Mouse (Mus musculus) kidney, embryonic 14.5 days (tissue): ENCODE results near the gene Itprip. TPM values are rescaled to one million over a fixed set of nuclear protein-coding genes. Genes with fewer than 3 reads are reported as not detected.
A peak's percentile ranks its signal among the peaks of the same experiment; 100 is the strongest.

ENCODE experiments used
- ATAC-seq: fragments of 200-750 bp; cut with Nextera tagmentation; 2 replicates; pipeline ENCODE4 v1.8.0; 2017; ENCODE audit warnings: moderate number of reproducible peaks, mild to moderate bottlenecking, moderate TSS enrichment, moderate library complexity; ENCODE audit not compliant: low FRiP score, low TSS enrichment
- H3K27ac ChIP-seq: fragments of 300-500 bp; sonication (generic); 2 replicates; pipeline ENCODE4 v1.5.1; 2014; ENCODE audit warnings: low read depth, mild to moderate bottlenecking, low read length, moderate library complexity, mixed read lengths
- H3K27me3 ChIP-seq: fragments of 300-500 bp; sonication (generic); 2 replicates; pipeline ENCODE4 v1.6.1; 2014; ENCODE audit warnings: mild to moderate bottlenecking, low read length; ENCODE audit not compliant: control insufficient read depth, insufficient read depth
- H3K36me3 ChIP-seq: fragments of 300-500 bp; sonication (generic); 2 replicates; pipeline ENCODE4 v1.6.1; 2014; ENCODE audit warnings: low read length, mixed read lengths; ENCODE audit not compliant: control insufficient read depth, insufficient read depth
- H3K4me1 ChIP-seq: fragments of 300-500 bp; sonication (generic); 2 replicates; pipeline ENCODE4 v1.6.1; 2014; ENCODE audit warnings: low read length, mixed read lengths; ENCODE audit not compliant: control insufficient read depth, insufficient read depth
- H3K4me2 ChIP-seq: fragments of 300-500 bp; sonication (generic); replicated peaks from 2 replicates; pipeline ENCODE4 v1.6.1; 2014; ENCODE audit warnings: low read depth, mild to moderate bottlenecking, low read length
- H3K4me3 ChIP-seq: fragments of 300-500 bp; sonication (generic); 2 replicates; pipeline ENCODE4 v1.5.1; 2014; ENCODE audit warnings: mild to moderate bottlenecking, low read length
- H3K9ac ChIP-seq: fragments of 300-500 bp; sonication (generic); 2 replicates; pipeline ENCODE4 v1.6.1; 2014; ENCODE audit warnings: low read depth, mild to moderate bottlenecking, low read length, moderate library complexity
- H3K9me3 ChIP-seq: fragments of 300-500 bp; sonication (generic); 2 replicates; pipeline ENCODE4 v1.6.1; 2016; ENCODE audit warnings: low read length; ENCODE audit not compliant: control insufficient read depth
- WGBS: fragments of 180-500 bp; shearing (Covaris S2); extraction: QIAGEN DNeasy Blood & Tissue Kit; methylation state at CpG from one replicate; pipeline ENCODE4 v1.1.7; 2014; 5-methylcytosine and 5-hydroxymethylcytosine counted together
- polyA plus RNA-seq: library from polyadenylated mRNA; unstranded; fragments of >200 nt; fragmentation: Nextera tagmentation; extraction: Ambion mirVana; gene quantifications from 2 replicates; pipeline ENCODE4 v1.2.1, GENCODE M21; 2014

The Itprip gene
- polyA plus RNA-seq, 1 experiment from 2014 or later: 14.6 TPM

DNA sequence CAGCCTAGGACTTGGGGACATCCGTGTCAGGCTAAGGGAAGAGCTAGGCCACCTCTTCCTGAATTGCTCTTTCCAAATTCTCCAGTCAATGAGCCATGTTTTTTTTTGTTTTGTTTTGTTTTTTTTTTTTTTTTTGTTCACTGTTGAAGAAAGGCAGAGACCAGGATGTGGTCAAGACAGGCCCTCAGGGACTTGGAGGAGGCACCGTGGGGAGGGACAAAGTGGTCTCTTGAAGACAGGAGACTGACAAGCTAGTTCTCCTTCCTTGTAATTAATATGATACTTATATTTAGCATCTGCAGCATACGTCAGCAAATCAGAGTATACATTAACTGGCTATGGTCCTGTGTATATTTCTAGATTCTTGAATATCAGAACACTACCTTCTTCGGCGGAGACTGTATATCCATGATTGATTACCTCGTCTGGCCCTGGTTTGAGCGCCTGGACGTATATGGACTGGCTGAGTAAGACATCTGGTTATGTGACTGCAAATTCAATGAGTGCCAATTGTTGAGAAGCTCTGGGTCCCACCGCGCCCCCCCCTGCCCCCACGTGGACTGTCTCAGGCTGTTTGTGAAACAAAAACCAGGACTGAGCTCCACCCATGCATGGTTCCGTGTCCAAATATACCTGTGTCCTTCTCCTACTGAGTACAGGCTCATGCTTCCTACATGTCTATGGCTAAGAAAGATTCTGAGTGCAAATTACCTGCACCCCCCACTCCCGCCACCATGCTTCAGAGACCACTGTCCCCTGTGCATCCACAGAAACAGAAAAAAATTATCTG lies 34.6 kb downstream of the Itprip start:
- Histone ChIP-seq H3K4me1 (peaks cover 9% of the 10 kb centered on the region; the same call in 1 of the 2 replicates), H3K36me3 (no peaks in the 10 kb centered on the region), H3K4me2 (no peak overlapping the region), H3K9me3 (no peaks in the 10 kb centered on the region), H3K4me3 (no peak overlapping the region), H3K27ac (no peak overlapping the region), H3K9ac (no peak overlapping the region), H3K27me3 (no peaks in the 10 kb centered on the region)
- ATAC-seq: no peak
- whole genome bisulfite sequencing: 74% methylated on average over 13 of the region's 13 CpGs

DNA sequence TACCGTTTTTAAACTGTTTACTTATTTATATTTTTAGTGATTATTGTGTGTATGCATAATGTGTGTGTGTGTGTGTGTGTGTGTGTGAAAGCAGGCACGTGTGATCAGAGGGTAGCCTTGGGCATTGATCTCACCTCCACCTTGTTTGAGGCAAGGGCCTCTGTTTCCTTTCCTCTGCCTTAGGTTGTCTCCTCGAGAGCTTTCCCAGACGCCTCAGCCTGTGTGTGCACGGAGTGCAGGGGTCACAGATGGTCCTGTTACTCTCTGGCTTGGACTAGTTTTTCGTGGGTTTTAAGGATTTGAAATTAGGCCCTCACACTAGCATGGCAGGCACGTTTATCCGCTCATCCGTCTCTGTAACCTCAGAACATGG lies 36.2 kb downstream of the Itprip start:
- H3K4me2 ChIP-seq: no peak overlapping the region

DNA sequence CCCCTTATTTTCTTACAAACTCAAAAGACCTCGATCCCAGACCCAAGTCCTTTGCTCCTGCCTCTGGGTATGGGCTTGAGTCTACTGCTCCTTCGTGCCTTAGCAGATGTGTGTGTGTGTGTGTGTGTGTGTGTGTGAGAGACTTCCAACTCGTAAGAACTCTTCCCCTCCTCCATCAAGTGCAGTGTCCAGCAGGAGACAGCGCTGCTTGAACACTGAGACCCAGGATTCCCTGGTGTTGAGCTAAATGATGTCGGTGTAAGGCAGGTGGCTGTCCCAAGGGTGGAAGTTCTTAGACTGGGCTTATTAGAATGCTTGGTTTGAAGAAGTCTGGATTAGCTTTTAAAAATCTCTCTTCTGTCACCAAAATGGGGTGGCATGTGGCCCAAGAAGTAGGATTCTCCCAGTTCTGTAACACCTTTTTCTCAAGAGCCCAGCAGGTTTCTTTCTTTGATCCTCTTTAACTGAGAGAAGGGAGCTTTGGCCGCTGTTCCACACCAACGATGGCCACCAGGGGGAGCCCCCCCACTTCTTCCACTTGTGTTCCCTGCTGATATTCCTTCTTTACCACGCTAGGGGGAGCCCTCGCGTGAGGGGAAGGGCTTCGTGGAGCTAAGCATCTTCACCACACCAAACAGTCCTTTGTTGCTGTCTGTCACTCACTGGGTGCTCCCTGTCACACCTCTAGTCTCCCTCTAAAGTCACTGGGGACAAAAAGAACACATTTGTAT lies 36.8 kb downstream of the Itprip start:
- Histone ChIP-seq H3K4me3 (no peak overlapping the region), H3K9ac (no peak overlapping the region), H3K9me3 (no peaks in the 10 kb centered on the region), H3K36me3 (no peaks in the 10 kb centered on the region), H3K27ac (no peak overlapping the region), H3K4me1 (peaks cover 9% of the 10 kb centered on the region; the same call in 1 of the 2 replicates), H3K27me3 (no peaks in the 10 kb centered on the region), H3K4me2 (no peak overlapping the region)
- ATAC-seq: peak; percentile 61; the same call in 1 of the 2 replicates
- 26% methylated on average over 11 of the region's 11 CpGs for WGBS

More for the DNA sequence above, 36.2 kb downstream of the Itprip start:
- no peaks in the 10 kb centered on the region for H3K27me3 ChIP-seq
- H3K36me3 ChIP-seq: no peaks in the 10 kb centered on the region
- 0 out of 2 replicates have a peak, but pooled peaks have one; percentile 33 for ATAC-seq
- no peaks in the 10 kb centered on the region for H3K9me3 ChIP-seq
- 54% methylated on average over 9 of the region's 9 CpGs for WGBS
- no peak overlapping the region for H3K27ac ChIP-seq
- peaks cover 9% of the 10 kb centered on the region; the same call in 1 of the 2 replicates for H3K4me1 ChIP-seq
- H3K9ac ChIP-seq: no peak overlapping the region
- H3K4me3 ChIP-seq: no peak overlapping the region

DNA sequence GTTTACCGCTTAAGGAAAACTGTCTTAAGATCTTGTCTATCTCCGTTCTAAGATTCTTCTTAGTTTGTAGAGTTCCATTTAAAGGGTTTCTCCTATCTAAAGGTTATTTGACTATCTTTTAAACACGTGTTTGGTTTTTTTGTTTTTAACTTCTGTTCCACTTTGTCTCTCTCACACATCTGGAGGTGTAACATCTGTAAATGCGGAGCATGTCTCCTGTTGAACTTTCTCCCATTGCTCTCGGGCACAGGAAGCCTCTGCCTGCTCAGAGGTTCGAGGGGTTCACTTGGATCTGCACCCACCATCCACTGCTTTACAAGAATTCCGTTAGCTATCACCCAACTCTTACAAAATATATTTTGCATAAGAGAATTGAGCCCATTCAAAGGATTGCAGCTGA lies 37.6 kb downstream of the Itprip start:
- ATAC-seq: no peak

DNA sequence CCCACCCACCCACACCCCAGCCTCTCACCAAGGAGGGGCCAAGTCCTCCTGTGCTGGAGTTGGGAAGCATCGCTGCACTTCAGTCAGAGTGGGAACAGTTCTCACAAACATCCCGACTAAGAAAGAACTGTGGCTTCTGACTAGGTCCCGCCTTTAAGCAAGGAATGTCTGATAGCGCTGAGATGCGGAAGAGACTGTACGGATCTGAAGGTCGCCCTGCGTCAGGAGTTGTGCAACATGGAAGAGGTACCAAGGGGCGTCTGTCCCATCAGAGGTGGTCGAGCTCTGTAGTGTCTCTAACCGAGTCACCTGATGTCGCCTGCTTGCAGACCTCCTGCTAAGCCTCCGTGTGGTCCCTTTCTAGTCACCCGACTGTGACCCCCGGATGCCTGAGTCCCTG lies 42.8 kb downstream of the Itprip start:
- H3K4me1 ChIP-seq: no peaks in the 10 kb centered on the region
- no peaks in the 10 kb centered on the region; the same call in 1 of the 2 replicates for H3K27me3 ChIP-seq
- whole genome bisulfite sequencing: 77% methylated on average over 15 of the region's 15 CpGs
- 0 out of 2 replicates have a peak, but pooled peaks have one; percentile 35 for ATAC-seq
- H3K9me3 ChIP-seq: no peaks in the 10 kb centered on the region
- no peaks in the 10 kb centered on the region for H3K36me3 ChIP-seq
- H3K9ac ChIP-seq: no peak overlapping the region
- no peak overlapping the region for H3K4me2 ChIP-seq
- no peak overlapping the region for H3K27ac ChIP-seq
- H3K4me3 ChIP-seq: no peak overlapping the region

More for the DNA sequence above, 37.6 kb downstream of the Itprip start:
- H3K4me1 ChIP-seq: peaks cover 9% of the 10 kb centered on the region; the same call in 1 of the 2 replicates
- 86% methylated on average over 7 of the region's 7 CpGs for WGBS
- no peak overlapping the region for H3K9ac ChIP-seq
- no peaks in the 10 kb centered on the region for H3K36me3 ChIP-seq
- no peak overlapping the region for H3K27ac ChIP-seq
- H3K4me3 ChIP-seq: no peak overlapping the region
- H3K9me3 ChIP-seq: no peaks in the 10 kb centered on the region
- H3K4me2 ChIP-seq: no peak overlapping the region
- no peaks in the 10 kb centered on the region for H3K27me3 ChIP-seq

DNA sequence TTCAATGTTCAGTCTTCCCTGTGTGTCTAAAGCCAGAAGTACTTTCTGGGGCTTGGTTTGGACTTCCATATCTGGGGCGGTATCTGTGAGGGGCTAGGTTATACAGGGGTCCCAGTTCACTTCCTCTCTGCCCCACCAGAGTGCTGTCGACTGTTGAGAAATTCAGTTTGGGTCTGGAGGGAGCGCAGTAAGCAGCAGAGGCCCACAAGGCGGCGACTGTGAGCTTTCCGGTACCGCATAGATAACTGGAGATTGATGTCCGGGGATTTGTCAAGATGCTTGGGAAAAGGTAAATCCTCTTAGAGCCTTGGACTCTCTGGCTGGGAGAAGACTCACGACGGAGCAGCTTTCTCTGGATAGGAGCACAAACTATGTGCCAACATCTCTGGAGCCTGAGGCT lies 47.6 kb downstream of the Itprip start:
- H3K27me3 ChIP-seq: no peaks in the 10 kb centered on the region; the same call in 1 of the 2 replicates
- H3K4me3 ChIP-seq: no peak overlapping the region
- no peak for ATAC-seq
- WGBS: 39% methylated on average over 10 of the region's 10 CpGs
- H3K27ac ChIP-seq: no peak overlapping the region
- no peak overlapping the region for H3K4me2 ChIP-seq
- no peaks in the 10 kb centered on the region for H3K9me3 ChIP-seq
- H3K9ac ChIP-seq: no peak overlapping the region
- no peaks in the 10 kb centered on the region for H3K36me3 ChIP-seq
- no peaks in the 10 kb centered on the region for H3K4me1 ChIP-seq

DNA sequence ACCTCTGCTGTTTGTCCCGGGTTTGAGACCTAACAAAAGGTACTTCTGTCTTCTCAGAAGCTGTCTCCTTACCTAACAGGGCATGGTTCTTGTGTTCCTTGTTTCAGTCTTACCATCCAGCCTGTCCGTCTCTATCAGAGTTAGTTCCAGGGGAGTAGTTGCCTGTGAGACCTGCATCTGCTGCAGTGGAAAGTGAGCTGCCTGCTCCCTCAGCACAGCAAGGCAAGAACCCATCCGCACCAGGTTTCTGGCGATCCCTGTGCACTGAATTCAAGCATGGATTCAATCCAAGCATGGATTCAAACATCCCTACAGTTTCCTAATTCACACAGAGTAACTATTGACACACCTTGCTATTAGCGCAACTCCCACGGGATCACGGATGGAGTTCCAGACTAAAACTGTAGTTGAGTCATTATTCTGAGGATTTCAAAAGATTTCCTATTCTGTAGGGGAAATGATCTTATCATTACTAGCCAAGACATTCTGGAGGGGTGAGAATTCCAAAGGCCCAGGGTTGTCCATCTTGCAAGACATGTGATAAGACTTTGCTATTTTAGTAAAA lies 48.9 kb downstream of the Itprip start:
- WGBS: 71% methylated on average over 7 of the region's 7 CpGs
- H3K4me1 ChIP-seq: no peaks in the 10 kb centered on the region
- no peak overlapping the region for H3K9ac ChIP-seq
- H3K9me3 ChIP-seq: no peaks in the 10 kb centered on the region
- no peak overlapping the region for H3K4me2 ChIP-seq
- H3K4me3 ChIP-seq: no peak overlapping the region
- ATAC-seq: no peak
- no peaks in the 10 kb centered on the region for H3K36me3 ChIP-seq
- no peak overlapping the region for H3K27ac ChIP-seq
- H3K27me3 ChIP-seq: no peaks in the 10 kb centered on the region

DNA sequence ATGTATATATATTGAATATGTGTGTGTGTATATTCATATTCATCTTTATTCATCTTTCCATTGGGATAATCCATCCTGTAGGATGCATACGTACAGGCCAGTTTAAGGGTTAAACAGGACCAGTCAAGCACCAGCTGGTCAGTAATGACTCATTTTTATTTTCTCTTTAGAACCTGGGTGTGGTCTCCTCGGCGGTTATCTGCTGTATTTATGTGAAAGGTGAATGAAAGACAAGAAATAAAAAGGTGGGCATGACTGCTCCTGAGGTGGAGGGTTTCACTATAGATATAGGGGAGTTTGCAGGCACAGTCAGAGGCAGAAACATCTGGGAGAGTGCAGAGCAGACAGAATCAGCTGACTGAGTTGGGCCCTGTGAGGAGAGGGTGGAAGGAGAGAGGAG lies 49.6 kb downstream of the Itprip start:
- 32% methylated on average over 3 of the region's 3 CpGs for WGBS
- Histone ChIP-seq H3K4me1 (no peaks in the 10 kb centered on the region), H3K4me3 (no peak overlapping the region), H3K27me3 (no peaks in the 10 kb centered on the region), H3K27ac (no peak overlapping the region), H3K9me3 (no peaks in the 10 kb centered on the region), H3K4me2 (no peak overlapping the region), H3K36me3 (no peaks in the 10 kb centered on the region; the same call in 1 of the 2 replicates), H3K9ac (no peak overlapping the region)
- no peak for ATAC-seq
